Mouse (Mus musculus): Measurements from ENCODE around the gene Calcb. TPM values are rescaled to one million over a fixed set of nuclear protein-coding genes. Genes with fewer than 3 reads are reported as not detected.

Gene Calcb
- total RNA-seq, 2 experiments from 2014 or later, result 0.56 TPM; not detected in 1

DNA sequence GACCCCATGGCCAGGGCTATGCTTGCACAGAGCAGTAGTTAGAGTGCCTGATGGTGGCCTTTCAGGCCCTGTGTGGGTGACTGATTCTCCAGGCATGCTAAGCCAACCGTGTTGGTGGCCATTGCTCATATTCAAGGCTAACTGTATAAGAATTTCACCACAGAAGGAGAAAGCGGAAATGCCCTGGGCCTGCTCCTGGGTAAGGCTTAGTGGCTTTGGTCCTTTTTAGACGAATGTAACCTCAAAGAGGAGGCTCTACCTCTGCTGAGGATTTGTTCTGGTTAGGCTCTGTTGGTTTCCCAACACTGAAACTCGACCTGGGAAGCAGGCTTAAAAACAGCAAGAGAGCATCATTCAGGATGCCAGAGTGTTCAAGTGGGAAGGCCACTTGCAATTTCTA, 29.8 kb downstream of the Calcb start:
- DNase-seq (ENCODE audit: low spot score in 2 of 2), result no peak

DNA sequence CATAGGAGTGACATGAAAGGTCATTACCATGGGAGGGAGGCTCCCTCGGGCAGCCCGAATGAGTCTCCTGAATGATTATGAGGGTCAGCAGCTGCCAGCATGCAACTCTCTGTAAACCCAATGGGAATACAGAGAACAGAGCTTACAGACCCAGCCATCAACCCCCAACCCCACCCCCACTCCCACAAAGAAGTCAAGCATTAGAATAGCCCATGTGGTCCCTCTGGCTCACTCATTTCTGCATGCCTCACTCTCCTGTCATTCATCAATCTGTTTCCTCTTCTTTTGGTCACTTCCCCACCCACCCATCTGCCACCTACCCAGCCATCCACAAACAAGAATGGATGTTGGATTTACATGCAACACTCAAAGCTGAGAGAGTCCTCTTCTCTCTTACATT, 35.0 kb downstream of the Calcb start:
- no peak for DNase-seq (ENCODE audit: low spot score in 2 of 2)

DNA sequence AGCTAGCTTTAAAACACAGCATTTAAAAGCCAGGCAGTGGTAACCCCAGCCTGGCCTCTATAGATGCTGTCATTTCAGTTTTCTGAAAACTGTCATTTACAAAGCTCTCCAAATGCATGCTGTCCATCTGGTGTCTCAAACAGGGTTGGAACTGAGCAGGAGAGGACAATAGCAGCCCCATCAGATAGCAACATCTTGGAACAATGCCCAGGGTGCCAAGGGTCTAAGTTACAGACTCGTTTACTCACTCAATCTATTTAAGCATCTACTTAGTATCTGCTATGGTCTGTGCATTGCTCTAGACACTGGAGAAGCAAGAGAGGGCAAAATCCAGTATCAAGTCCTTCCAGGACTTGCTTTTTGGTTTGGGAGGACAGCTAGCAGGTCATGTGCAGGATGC, 35.8 kb downstream of the Calcb start:
- DNase-seq (ENCODE audit: low spot score in 2 of 2), result no peak

DNA sequence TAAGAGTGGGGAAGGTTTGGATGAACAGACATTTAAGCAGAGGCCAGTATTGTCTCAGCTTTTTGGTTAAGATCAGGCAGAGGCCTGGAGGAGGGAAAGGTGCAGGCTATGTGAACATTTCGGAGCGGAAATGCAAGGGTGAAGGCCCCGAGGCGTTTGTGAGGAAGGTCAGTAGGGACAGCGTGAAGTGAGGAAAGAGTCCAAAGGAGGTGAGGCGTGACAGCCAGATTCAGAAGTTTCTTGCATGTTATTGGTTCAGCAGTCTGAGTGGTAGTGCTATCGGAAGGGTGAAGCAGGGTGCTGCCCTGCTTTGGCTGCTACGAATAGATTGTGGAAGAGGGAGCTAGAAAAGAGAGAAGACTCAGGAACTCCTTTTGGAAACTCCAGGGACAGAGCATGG, 36.2 kb downstream of the Calcb start:
- DNase-seq (ENCODE audit: low spot score in 2 of 2), result no peak

DNA sequence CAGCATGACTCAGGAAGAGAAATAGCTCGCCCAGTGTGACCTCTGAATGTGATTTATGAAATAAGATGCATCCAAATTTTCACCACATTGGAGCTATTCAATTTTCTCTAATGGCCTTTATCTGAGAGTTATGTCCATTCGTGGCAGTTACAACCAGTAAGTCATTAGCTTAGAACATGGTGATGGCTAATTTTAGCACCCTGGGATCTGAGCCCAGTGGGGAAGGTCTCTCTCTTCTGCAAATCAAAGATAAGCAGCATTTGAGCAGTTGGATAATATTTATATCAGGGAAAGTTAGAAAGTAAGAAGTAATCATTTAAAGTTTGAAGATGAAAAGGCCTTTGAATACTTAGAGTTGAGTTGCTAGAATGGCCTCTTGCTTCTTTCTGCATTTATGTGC, 44.2 kb downstream of the Calcb start:
- DNase-seq (ENCODE audit: low spot score in 2 of 2), result no peak

DNA sequence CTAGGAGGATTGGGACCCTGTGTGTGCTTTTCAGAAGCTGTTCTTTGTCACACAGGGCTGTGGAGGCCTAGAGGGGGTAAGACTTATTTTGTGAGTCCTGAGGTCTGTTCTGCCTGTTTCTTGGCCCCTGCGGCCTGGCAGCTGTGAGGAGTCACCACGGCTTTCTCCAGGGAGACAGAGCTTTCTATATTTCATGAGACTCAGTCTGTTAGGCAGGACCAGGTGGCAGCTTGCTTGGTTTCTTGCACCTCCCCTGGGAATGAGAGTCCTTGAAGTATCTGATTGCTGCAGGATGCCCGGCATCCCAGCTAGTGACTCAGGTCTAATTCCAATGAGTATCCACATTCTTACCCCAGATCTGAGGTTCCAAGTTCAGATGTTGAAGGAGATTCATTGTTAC, 46.8 kb downstream of the Calcb start:
- no peak for DNase-seq (ENCODE audit: low spot score in 2 of 2)

DNA sequence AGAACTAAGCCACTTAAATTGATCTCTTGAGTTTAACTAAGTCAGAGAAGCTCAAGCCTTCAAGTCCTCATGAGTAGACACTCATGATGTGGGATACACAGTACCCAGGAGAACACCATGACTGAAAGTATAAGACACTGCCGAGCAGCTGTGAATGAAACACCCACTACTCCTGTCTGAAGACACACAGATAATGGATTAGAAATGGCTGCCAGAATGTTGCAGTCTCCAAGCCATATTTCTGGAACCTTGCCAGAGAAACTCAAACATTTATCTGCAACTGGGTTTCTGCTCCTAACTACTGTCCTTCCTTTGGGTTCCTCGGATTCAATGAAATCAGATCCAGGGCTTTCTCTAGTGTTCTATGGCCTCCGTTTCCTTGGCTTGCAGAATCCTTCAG, 48.1 kb downstream of the Calcb start:
- DNase-seq (ENCODE audit: low spot score in 2 of 2), result no peak

DNA sequence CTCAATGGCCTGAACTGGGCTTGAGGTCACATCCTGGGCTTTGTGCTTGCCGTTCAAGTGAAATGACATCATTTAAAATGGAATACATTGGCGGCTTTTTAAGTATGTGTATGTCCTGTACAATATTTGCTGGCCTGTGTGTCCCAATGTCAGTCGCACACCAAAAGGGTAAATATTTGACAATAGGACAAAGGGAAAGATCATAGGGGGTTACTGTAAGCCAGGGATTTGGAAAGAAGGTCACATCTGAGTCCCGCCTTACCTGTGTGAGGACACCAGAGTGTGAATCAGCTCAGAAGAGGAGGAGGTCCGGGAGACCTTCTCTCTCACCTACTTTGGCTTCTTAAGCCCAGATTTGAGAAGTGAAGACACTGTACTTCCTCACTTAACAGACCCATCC, 50.1 kb downstream of the Calcb start:
- DNase-seq (ENCODE audit: low spot score in 2 of 2), result no peak

DNA sequence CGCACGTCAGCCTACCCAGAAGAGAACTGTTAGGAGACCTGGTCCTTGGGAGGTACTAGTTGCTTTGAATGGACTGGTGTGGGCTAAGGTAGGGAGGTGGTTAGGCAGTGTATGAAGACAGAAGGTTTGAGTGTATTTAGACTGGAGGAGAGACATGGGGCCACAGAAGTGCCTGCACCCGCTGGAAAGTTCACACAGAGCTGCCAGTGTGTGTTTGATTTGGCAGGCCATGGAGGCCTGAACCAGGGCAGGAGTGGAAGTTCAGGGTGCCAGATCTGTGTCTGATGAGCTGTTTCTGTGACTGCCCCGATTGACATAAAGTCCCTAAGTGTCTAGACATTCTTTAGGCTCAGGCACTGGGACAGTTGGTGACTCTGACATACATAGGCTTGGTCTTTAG, 50.6 kb downstream of the Calcb start:
- DNase-seq (ENCODE audit: low spot score in 2 of 2), result no peak

DNA sequence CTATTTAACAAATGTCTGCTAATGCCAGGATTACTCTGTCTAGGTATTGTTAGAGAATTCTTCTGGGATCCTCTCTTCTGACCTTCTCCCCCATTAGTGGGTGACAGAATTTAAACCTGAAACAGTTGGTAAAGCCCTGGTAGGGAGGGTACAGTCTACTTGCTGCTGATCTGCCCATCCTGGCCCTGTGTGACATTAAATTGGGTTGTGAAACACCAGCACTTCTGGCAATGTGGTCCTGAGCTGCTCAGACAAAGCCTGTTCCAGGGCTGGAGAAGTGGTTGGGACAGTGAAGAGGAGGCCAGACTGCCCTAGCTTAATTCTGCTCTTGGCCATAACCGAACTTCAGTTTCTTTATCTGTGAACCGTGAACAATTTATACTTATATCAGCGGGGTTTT, 52.1 kb downstream of the Calcb start:
- DNase-seq (ENCODE audit: low spot score in 2 of 2), result no peak

DNA sequence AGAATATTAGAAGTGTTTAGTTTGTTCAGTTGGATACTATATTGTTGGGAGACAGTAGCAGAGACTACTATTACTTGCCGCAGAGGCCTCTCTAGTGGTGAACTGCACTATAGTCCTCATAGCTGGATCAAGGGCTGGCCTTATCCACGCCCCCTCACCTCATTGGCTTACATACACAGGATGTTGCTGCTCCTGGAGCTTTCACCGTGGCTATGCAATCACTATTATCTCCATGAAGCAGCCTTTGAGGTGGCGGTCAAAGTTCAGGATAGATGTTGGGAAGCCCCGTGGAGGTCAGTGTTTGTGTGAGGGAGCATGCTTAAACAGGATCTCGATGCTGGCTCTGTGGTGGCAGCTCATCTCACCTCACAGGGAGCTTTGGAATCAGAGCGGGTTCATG, 53.4 kb downstream of the Calcb start:
- no peak for DNase-seq (ENCODE audit: low spot score in 2 of 2)

Other genes with a start within 250 kb of the Calcb start
- 1 to 10 TPM in 1 of 2 experiments, under 1 TPM in 1; 0.93 to 1.7 TPM for gene Cyp2r1, start 155.7 kb upstream of the Calcb start, total RNA-seq (2021)
- gene Calca, start 82.3 kb upstream of the Calcb start, total RNA-seq (2021), result 1 to 10 TPM in 1 of 2 experiments, under 1 TPM in 1; 0.98 to 1.2 TPM
- gene Insc, start 25.1 kb downstream of the Calcb start, total RNA-seq (2021), result 1 to 10 TPM; 2.6 to 2.9 TPM

Data from left cerebral cortex, adult 18-20 months (tissue).